Mouse (Mus musculus) ES-CJ7 (cell line): Measurements from ENCODE around the gene Cplx2.
A peak's percentile ranks its signal among the peaks of the same experiment; 100 is the strongest.

Experiments used
- DNase-seq: peaks from one replicate; pipeline ENCODE4 v3.0.0; 2011; ENCODE audit warnings: low read depth, low spot score

The Cplx2 gene

GRCm38 (mm10) chr13:54367758-54368157 lies 3.4 kb upstream of the Cplx2 start:
- no peak for DNase-seq

- no peak for DNase-seq
These were observed 3.0 kb upstream of the Cplx2 start for GRCm38 (mm10) chr13:54368181-54368580.

GRCm38 (mm10) chr13:54371387-54372330 lies 510 bp downstream of the Cplx2 start:
- DNase-seq, result peak; percentile 81

GRCm38 (mm10) chr13:54372665-54373064 lies 1.5 kb downstream of the Cplx2 start:
- DNase-seq, result peak; percentile 84

- DNase-seq, result no peak
These were observed 3.1 kb downstream of the Cplx2 start for GRCm38 (mm10) chr13:54374106-54374706.

- DNase-seq, result no peak
These were observed 4.6 kb downstream of the Cplx2 start for GRCm38 (mm10) chr13:54375497-54376495.

- no peak for DNase-seq
These were observed 5.6 kb downstream of the Cplx2 start for GRCm38 (mm10) chr13:54376736-54377135.

GRCm38 (mm10) chr13:54378051-54378450 lies 6.9 kb downstream of the Cplx2 start:
- peak; percentile 82 for DNase-seq

GRCm38 (mm10) chr13:54380421-54380820 lies 9.3 kb downstream of the Cplx2 start:
- no peak for DNase-seq

GRCm38 (mm10) chr13:54381396-54381795 lies 10.2 kb downstream of the Cplx2 start:
- no peak for DNase-seq

- no peak for DNase-seq
These were observed 12.4 kb downstream of the Cplx2 start for GRCm38 (mm10) chr13:54383531-54383930.

GRCm38 (mm10) chr13:54384518-54384917 lies 13.4 kb downstream of the Cplx2 start:
- peak; percentile 70 for DNase-seq

- DNase-seq, result no peak
These were observed 14.2 kb downstream of the Cplx2 start for GRCm38 (mm10) chr13:54385008-54386004.

- no peak for DNase-seq
These were observed 18.9 kb downstream of the Cplx2 start for GRCm38 (mm10) chr13:54389971-54390564.

GRCm38 (mm10) chr13:54390565-54391013 lies 19.4 kb downstream of the Cplx2 start:
- no peak for DNase-seq

- no peak for DNase-seq
These were observed 20.2 kb downstream of the Cplx2 start for GRCm38 (mm10) chr13:54391313-54391712.

GRCm38 (mm10) chr13:54397069-54397468 lies 25.9 kb downstream of the Cplx2 start:
- no peak for DNase-seq

- no peak for DNase-seq
These were observed 29.5 kb downstream of the Cplx2 start for GRCm38 (mm10) chr13:54400565-54401179.

- no peak for DNase-seq
These were observed 30.0 kb downstream of the Cplx2 start for GRCm38 (mm10) chr13:54401180-54401569.
